Comparison of ENCODE assay signal across 14 mouse cellular contexts in the genomic region with DNA sequence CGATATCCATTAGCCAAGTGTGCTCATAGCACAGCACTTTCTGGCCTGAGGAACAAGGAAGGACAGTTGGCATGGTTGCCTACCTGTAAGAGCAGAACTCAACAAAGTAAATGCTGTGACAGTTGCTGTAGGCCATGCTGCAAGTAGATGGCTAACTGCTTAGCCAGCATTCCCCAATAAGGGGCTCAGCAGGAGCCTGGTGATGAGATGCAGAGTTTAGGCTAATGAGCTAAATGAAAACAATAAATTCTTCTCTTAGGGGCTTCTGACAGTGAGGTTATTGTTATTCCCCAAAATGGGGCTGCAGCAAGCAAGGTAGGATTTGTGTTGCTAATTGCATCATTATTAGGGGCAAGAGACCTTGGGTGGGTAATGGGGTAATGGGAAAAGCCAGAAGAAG.
"Had no signal": no experiment of that assay in that cellular context is flagged by ENCODE, and none has a peak within 500 bp of the region (broad histone marks: within the 10 kb centered on the region; RNA-seq: fewer than 3 reads in every experiment).

No protein-coding gene starts in this region.

- H3K9ac ChIP-seq: limb, embryonic 12.5 days; liver, embryonic 13.5 days; liver, postnatal 0 days; lung, embryonic 15.5 days; midbrain, embryonic 12.5 days had no signal

- H3K36me3 ChIP-seq: lung, embryonic 15.5 days; midbrain, embryonic 12.5 days had no signal

- H3K27ac ChIP-seq: layer of hippocampus, adult 2 months; liver, embryonic 13.5 days; lung, embryonic 15.5 days; midbrain, embryonic 12.5 days had no signal

- H3K4me2 ChIP-seq: limb, embryonic 12.5 days; liver, embryonic 13.5 days; lung, embryonic 15.5 days; midbrain, embryonic 12.5 days had no signal

- DNase-seq: kidney, postnatal 10 days; kidney, postnatal 4 days; liver; liver, embryonic 13.5 days; liver, postnatal 0 days; lung, postnatal 14 days; right cerebral cortex, adult 18-20 months; right cerebral cortex, postnatal 25 days; thymus, postnatal 36 days had no signal

- H3K27me3 ChIP-seq: limb, embryonic 12.5 days; liver, embryonic 13.5 days; lung, embryonic 15.5 days; midbrain, embryonic 12.5 days had no signal

- H3K4me3 ChIP-seq: layer of hippocampus, adult 2 months; limb, embryonic 12.5 days; liver, embryonic 13.5 days; lung, embryonic 15.5 days; midbrain, embryonic 12.5 days had no signal

- ATAC-seq: liver, postnatal 0 days; midbrain, embryonic 16.5 days had no signal

- H3K9me3 ChIP-seq: limb, embryonic 12.5 days; liver, embryonic 13.5 days; lung, embryonic 15.5 days; midbrain, embryonic 12.5 days had no signal
